Comparison of ENCODE assay signal across 34 mouse cellular contexts in genomic region chr2:36452287-36452686, GRCm38 (mm10). TPM values are rescaled to one million over a fixed set of nuclear protein-coding genes. Genes with fewer than 3 reads are reported as not detected.
"Had no signal": no experiment of that assay in that cellular context is flagged by ENCODE, and none has a peak within 500 bp of the region (broad histone marks: within the 10 kb centered on the region; RNA-seq: fewer than 3 reads in every experiment).

Olfr340 (plus strand) TSS chr2:36452587.

- DNase-seq: cerebellum, adult 8-10 months; cerebellum, adult 9-10 months; cerebellum, adult 9-11 months; cerebellum, postnatal 10 days; cerebellum, postnatal 14 days; cerebellum, postnatal 25 days; cerebellum, postnatal 36 days; embryo, embryonic 11 days; forebrain, postnatal 0 days; gastrocnemius, adult 2 months; gastrocnemius, postnatal 10 days; gastrocnemius, postnatal 14 days; gastrocnemius, postnatal 25 days; gastrocnemius, postnatal 36 days; heart, adult 11 months; heart, adult 18-20 months; heart, adult 2 months had no signal

- H3K4me2 ChIP-seq: embryonic facial prominence, embryonic 12.5 days; embryonic facial prominence, embryonic 13.5 days; embryonic facial prominence, embryonic 15.5 days; forebrain, embryonic 12.5 days; forebrain, embryonic 13.5 days; forebrain, embryonic 15.5 days had no signal

- H3K9me3 ChIP-seq: embryonic facial prominence, embryonic 12.5 days; embryonic facial prominence, embryonic 15.5 days had no signal

- H3K36me3 ChIP-seq: embryonic facial prominence, embryonic 10.5 days; embryonic facial prominence, embryonic 12.5 days; embryonic facial prominence, embryonic 13.5 days; embryonic facial prominence, embryonic 15.5 days; forebrain, embryonic 10.5 days; forebrain, embryonic 12.5 days; forebrain, embryonic 15.5 days had no signal

- ATAC-seq: forebrain, embryonic 13.5 days; forebrain, embryonic 14.5 days; forebrain, embryonic 15.5 days; forebrain, embryonic 16.5 days; forebrain, postnatal 0 days had no signal

- H3K9ac ChIP-seq: embryonic facial prominence, embryonic 12.5 days; embryonic facial prominence, embryonic 13.5 days; embryonic facial prominence, embryonic 15.5 days; forebrain, embryonic 12.5 days; forebrain, embryonic 13.5 days; forebrain, embryonic 15.5 days; forebrain, postnatal 0 days had no signal

- H3K4me3 ChIP-seq: embryonic facial prominence, embryonic 10.5 days; embryonic facial prominence, embryonic 12.5 days; embryonic facial prominence, embryonic 13.5 days; embryonic facial prominence, embryonic 15.5 days; erythroblast, embryonic 14.5 days; forebrain, embryonic 10.5 days; forebrain, embryonic 12.5 days; forebrain, embryonic 13.5 days; forebrain, embryonic 15.5 days; gastrocnemius, adult 2 months; heart, adult 2 months had no signal

- H3K27me3 ChIP-seq: embryonic facial prominence, embryonic 12.5 days; embryonic facial prominence, embryonic 13.5 days; embryonic facial prominence, embryonic 15.5 days; forebrain, embryonic 12.5 days; forebrain, embryonic 13.5 days; forebrain, embryonic 15.5 days had no signal

- H3K27ac ChIP-seq: embryonic facial prominence, embryonic 10.5 days; embryonic facial prominence, embryonic 12.5 days; embryonic facial prominence, embryonic 13.5 days; embryonic facial prominence, embryonic 15.5 days; forebrain, embryonic 10.5 days; forebrain, embryonic 12.5 days; forebrain, embryonic 13.5 days; forebrain, embryonic 15.5 days; gastrocnemius, adult 2 months; heart, adult 2 months had no signal

- H3K4me1 ChIP-seq: embryonic facial prominence, embryonic 10.5 days; embryonic facial prominence, embryonic 12.5 days; embryonic facial prominence, embryonic 13.5 days; embryonic facial prominence, embryonic 15.5 days; forebrain, embryonic 10.5 days; forebrain, embryonic 12.5 days; forebrain, embryonic 13.5 days; forebrain, embryonic 15.5 days had no signal

RNA-seq across cellular contexts. Expression of gene Olfr340, which starts in this region (rescaled TPM):
- polyA plus RNA-seq: cortical plate, adult 2 months; embryonic facial prominence, embryonic 10.5 days; embryonic facial prominence, embryonic 11.5 days; embryonic facial prominence, embryonic 12.5 days; embryonic facial prominence, embryonic 13.5 days; embryonic facial prominence, embryonic 14.5 days; embryonic facial prominence, embryonic 15.5 days; erythroblast, embryonic 14.5 days; forebrain, embryonic 10.5 days; forebrain, embryonic 11.5 days; forebrain, embryonic 12.5 days; forebrain, embryonic 13.5 days; forebrain, embryonic 14.5 days; forebrain, embryonic 15.5 days; forebrain, embryonic 16.5 days; forebrain, postnatal 0 days; frontal cortex, adult 2 months; gonadal fat pad, adult 2 months; heart, adult 2 months had no signal
